Mouse (Mus musculus): ENCODE data around the gene Klhdc8a.
A peak's percentile ranks its signal among the peaks of the same experiment; 100 is the strongest.
"Not testable (repeated sequence)": the region's sequence is repeated elsewhere in the genome, so short reads cannot be mapped to it uniquely, and the experiment has no call there.

The Klhdc8a gene

DNA sequence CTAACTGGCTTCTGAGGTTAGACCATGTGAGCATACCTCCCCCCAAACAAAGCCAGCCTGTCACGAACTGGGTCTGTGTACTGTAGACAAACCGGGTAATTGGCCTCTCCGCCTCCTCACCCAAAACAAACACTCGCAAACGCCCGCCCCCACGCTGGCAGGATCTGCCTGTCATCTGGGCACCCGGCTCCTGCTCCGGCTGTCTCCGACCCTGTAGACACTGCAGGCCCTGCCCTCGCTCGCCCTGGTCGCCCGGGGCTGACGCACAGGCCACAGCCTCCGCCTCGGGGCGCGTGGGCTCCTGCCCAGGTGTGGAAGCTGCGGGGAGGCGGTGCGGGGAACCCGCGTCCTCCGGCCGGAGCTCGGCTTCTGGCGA lies at the start of gene Klhdc8a:
Klhdc8a (plus strand) TSS at position 202 of the 376 bp plus-strand sequence.
- peak; percentile 65 to 79 for DNase-seq

DNA sequence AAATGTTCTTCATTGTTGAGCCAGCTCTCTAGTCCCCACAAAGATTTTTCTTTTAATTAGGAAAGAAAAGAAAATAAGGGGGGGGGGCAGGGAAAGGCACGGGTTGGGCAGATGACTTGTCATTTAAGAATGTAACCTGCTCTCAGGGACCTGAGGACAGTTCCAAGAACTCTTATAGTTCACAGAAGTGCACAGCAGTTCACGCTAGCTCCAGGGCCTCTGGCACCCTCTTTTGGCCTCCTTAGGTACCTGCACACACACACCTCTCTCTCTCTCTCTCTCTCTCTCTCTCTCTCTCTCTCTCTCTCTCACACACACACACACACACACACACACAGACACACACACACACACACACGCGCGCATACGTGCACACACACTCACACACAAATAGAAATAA lies 44.0 kb upstream of the Klhdc8a start:
- peak in 1 of 2 experiments; percentile 19 for DNase-seq

DNA sequence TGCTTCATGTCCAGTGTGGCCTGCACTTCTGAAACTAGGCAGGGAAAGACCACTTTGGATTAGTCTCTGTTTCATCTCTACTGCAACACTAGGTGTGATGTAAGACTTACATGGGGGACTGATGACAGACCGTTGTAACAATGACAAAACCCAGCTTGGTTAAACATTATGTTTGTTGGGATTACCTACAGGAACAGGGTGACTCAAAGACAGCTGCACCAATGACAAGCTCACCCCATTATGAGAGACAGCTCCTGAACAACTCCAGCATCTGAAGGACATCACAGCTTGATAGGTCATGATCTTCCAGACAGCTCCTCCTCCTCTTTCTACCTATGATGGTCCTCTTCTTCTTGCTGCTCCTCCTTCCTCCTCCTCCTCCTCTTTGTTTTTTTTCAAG lies 38.1 kb upstream of the Klhdc8a start:
- no peak for DNase-seq

DNA sequence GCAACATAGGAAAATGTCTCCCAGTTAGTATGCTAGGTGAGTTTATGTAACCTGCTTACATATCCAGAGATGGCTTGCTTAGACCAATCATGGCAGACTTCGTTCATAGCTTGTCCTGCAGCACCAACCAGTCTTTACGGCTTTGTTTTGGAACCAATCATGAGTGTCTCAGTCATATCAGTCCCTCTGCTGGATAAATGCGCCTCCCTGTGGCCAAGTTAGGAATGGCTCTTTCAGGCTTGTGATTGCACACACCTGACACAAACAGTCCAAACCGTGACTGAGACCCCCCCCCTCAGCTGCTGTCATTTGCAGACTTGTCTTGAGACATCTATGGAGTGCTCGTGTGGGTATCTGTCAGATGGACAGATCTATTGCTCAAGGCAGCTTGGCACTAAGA lies 37.4 kb upstream of the Klhdc8a start:
- DNase-seq: peak in 1 of 2 experiments; percentile 61

DNA sequence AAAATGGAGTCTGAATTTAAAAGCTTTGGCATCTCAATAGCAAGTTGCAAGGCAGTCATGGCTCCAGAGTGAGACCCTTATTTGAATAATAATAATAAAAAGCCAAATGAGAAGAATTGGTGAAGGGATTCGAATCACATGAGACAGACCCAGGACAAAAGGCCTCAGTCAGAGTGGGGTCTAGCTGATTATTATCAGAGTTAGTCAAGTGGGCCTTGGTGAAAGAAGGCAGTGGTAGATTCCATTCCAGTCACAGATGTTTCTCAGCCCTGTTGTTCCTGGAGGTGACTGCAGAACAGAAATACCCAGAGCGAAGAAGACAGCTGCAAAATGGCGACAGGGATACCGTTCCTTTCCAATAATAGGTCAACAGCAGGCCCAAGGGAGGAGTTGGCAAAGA lies 34.8 kb upstream of the Klhdc8a start:
- DNase-seq: no peak

DNA sequence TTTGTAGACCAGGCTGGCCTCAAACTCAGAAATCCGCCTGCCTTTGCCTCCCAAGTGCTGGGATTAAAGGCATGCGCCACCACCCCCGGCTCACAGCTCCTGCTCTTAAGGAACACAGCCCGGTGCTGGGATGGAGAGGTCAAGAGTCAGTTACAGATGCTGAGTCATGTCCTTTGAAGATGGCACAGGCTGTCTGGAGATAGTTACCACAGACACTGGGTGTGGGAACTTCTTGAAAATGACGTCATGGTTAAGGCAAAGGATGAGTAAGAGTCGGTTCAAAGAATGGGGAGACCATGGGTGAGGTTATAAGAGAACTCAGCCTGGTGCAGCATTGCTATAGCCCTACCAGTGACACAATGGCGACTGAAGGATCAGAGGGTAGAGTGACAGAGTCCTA lies 33.8 kb upstream of the Klhdc8a start:
- no peak for DNase-seq

DNA sequence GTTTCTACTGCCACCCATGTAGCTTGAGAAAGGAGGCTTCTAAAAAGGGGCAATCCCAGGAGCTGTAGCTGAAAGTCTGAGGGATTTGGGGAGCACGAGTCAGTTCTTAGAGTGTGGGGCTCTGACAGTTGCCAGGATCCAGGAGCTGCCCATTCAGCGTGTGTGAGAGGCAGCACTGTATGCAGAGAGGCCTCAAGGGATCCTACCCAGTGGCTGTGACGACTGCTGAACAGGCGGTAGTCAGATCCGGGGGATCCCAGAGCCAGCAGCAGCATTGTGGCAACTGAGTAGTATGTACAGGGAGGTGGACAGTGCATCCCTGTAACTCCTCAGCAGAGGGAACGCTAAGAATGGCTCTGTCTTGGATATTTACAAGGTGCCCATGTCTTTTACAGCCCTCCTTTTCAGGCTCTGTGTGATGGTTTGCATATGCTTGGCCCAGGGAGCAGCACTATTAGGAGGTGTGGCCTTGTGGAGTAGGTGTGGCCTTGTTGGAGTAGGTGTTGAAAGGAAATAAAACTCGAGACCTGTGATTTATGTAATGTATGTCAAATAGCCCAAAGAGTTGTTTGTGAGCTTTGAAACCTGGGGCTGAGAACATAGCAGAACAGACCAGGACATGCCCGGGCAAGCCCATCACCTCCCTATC lies 33.1 kb upstream of the Klhdc8a start:
- no peak for DNase-seq

DNA sequence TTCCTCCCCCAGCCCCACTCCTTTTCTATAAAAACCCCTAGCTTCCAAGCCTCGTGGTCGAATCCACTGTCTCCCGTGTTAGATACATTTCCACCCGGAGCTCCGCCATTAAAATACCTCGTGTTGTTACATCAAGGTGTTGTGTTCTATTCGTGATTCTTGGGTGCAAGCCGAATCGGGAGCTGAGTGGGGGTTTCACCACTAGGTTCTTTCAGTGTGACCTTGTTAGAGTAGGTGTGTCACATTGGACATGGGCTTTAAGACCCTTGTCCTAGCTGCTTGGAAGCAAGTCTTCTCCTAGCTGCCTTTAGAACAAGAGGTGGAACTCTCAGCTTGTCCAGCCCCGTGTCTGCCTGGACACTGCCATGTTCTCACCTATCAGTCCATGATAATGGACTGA lies 32.5 kb upstream of the Klhdc8a start:
- DNase-seq: no peak

DNA sequence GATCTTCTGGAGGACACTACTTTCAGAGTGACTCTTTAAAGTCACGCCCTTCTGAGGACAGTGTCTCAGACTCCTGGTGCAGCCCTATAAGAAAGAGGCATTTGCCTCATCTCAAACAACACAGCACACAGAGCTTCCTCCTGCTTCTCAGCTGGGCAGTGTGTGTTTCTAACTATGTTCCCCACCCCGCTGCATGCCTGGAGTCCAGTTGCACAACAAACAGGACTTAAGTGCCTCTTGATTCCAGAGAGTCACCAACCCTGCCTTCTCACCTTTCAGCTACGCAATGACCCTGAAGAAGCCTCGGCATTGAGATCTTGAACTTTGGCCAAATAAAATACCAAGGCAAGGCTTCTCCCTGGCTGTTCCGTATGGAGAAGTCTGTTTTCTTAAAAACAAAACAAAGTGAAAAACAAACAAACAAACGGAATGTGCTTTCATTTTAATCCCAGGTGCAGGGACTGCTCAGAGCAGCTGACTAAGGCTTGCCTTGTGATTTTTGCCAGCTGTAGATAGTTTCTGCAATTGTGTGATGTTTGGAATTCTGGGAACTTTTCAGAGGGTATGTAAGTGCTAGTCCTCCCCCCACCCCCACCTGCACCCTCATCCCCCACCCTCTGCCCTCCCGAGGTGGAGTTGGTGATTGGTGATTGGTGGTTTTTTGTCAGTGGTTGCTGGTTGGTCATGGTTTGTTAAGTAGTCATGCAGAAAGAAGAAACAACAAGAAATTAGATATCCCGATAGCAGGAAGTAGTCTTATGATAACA lies 31.5 kb upstream of the Klhdc8a start:
- DNase-seq: peak; percentile 38 to 62

DNA sequence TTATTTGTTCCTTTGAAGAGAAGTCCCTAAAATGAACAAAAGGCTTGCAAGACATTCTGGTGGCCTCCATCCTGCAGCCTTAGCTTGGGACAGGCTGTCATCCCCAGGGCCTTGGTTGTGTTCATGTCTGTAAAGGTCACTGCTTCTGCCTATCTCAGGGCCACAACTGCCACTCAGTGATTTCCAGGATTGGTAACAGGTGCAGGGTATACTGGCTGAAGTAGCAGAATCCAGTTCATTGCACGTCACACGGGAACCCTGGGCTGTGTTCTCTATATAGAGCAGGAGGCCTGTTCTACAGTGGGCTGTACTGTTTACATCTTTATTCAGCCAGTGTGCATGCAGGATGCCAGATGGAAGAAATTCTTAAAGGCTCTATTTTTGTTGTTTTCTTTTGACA lies 30.5 kb upstream of the Klhdc8a start:
- DNase-seq: no peak

DNA sequence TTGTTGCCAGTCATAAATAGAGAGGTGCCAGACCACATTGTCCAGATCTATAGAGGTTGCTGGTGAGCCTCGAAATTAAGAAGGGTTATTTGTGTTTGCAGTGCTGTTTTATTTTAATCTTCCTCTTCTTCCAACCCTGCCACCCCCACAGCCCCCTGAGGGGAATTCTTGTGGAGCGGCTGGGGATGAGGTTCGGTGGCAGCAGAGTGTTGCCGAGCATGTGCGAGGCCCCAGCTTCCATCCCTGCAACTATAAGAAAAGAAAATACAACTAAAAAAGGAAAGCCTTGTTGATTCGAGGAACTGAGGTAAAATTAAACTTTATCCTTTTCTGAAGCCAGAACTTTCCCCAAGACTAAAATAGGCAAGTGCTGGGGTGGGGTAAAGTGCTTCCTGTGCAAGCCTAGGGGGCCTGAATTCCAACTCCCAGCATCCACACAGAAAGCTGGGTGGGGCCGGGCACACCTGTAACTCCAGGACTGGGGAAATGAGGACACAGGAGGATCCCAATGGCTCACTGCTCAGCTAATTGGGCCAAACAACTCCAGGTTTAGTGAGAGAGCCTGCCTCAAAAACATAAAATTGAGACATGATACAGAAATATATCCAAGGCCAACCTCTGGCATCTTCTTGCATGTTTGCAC lies 29.9 kb upstream of the Klhdc8a start:
- DNase-seq: no peak

DNA sequence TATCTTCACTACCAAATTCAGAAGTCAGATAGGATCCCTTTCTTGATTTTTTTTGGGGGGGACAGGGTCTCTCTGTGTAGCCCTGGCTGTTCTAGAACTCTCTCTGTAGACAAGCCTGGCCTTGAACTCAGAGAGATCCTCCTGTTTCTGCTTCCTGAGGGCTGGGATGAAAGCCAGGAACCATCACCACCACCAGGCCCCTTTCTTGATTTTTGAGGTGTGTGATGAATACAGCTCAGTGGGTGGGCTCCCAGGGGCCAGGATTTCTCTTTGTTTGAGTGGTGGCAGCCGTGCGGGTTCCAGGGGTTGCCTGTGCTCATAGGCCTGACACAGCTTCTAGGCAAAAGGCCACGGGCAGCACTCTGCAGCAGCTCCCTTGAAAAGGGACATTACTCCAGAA lies 27.2 kb upstream of the Klhdc8a start:
- no peak for DNase-seq

DNA sequence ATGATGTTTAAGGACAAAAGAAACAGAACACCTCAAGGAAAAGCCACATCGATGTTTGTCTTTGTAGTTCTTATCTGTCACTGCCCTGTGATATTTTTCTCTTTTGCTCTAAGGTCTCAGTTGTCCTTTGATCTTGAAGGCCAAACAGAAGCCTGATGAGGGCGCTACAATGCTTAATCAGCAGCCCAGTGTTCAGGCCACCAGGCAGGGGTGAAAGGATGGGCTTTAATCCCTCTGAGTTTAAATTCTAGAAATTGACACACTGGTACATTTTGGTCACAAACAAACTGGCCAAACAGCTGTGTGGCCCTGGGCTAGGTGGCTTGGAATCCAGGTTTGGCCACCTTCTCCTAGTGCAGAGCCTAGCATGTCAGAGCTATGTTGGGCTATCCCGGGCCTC lies 21.7 kb upstream of the Klhdc8a start:
- no peak for DNase-seq

DNA sequence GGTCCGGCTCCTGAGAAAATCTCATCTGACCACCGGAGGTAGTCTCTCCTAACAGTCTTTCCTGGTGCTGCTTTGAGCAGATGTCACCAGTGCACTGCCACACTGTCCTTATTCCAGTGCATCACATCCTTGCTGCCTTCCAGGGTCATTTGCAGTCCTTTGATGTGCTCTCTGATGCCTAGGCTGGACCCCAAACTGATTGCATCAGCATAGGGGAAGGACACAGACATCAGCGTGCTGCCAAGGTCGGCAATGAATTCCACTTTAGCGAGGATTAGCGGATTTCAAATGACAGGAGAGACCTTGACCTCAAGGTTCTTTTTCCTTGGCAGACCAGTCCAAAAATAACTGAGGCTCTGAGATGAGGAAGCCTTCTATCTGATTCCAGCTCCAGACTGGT lies 21.3 kb upstream of the Klhdc8a start:
- DNase-seq: no peak

DNA sequence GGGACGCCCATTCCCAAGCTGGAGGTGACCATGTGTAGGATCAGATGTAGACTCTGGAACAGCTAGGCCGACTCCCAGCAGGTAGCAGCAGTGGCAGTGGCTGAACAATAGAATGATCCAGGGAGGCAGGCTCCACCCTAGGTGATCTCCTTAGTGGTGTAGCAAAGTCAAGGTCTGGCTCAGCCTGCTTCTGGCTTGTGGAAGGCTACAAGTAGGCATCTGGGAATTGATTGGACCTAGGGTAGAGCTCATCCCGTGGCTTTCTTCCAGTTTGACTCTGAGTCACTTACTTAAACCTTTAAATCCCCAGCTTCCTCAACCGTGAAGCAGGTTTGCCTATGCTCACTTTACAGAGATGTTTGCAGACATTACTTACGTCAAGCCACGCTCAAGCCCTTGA lies 17.8 kb upstream of the Klhdc8a start:
- not testable (repeated sequence) for DNase-seq

DNA sequence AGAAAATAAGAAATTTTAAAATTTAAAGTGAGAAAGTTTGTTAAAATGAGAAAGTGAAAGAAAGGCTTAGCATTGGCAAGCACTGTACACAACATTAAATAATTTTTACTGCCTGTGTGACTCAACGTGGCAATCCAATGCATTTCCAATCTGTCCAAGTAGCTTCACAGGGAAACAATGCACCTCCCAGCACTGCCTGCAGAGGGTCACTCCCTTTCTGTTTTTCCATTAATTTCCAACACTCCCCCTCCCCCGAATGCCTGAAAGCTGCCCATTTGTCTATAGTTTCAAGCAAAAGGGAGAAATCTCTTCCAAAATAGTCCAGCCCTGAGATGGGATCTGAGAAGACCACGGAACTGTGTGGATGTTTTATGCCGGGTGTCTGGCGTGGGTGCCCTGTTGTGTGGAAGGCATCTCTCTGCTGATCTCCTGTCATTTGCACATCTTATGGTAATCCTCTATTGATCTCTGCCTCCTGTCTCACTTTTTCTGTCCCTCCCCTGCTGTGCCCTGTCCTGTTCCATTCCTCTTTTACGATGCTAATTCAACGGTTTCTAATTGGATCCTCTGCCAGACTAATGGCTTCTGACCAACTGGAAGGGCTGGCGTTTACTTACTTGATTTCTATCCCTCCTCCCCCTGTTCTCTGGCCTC lies 16.8 kb upstream of the Klhdc8a start:
- DNase-seq: no peak

DNA sequence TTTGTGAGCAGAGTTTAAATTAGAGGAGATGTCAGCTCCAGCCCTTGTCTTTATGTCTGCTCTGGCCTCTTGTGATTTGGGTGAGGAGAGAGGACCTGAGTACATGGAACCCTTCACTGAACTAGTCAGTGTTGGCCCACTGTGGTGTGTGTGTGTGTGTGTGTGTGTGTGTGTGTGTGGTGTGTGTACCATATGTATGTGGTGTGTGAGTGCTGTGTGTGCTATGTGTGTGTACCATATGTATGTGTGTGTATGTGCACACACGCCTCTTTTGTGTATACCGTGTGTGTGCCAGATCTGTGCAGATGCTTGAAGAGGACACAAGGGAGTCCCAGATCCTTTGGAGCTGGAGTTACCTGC lies 16.3 kb upstream of the Klhdc8a start:
- no peak for DNase-seq

DNA sequence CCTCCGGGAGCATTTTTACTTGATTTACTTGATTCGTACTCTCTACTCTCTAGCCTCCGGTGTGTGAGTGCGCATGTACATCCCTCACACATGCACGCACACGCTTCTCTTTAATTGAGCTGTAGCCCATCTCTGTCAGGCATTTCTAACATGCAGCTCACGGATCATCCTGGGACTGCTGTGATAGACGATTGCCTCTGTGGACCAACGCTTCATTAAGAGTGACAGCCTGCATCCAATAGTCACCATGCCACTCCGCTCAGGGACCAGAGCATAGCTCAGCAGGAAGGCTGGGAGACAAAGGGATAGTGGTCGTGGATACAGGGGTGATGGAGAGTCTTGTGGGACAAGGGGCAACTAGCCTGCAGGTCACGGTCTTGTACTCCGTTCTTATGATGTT lies 15.4 kb upstream of the Klhdc8a start:
- DNase-seq: no peak

DNA sequence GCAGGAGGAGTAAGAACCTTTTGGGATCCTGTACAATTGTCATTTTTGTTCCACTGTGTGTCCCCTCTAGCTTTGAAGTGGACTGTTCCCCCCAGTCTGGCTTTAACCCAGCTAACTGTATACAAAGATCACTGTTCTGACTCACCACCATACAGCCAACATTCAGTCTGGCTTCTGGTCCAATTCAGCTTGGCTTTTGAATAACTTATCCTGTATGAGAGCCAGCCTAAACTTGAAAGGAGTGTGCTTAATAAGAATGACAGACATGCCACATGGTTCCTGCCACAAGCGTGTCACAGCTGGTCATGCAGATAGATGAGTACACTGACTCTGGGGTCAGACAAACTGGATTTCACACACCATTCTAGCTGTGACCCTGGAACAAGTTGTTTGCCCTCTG lies 11.7 kb upstream of the Klhdc8a start:
- DNase-seq: no peak

DNA sequence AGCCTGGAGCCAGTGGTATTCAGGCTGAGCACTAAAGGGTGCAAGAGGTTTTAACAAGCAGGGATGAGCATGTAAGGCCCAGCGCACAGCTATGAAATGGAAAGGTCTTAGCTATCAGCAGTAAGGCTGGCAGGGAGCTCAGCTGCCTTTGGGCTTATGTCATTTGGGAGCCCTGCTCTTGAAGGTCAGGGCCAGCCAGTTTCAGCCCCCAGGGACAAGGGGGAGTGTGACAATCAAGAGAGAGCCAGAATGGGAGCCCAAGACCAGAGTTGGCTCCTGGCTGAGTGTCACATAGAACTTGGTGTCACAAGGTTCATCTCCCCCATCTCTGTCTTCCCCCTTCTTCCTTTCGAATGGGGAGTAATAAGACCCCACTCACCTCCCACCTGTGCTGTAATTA lies 11.0 kb upstream of the Klhdc8a start:
- no peak for DNase-seq

DNA sequence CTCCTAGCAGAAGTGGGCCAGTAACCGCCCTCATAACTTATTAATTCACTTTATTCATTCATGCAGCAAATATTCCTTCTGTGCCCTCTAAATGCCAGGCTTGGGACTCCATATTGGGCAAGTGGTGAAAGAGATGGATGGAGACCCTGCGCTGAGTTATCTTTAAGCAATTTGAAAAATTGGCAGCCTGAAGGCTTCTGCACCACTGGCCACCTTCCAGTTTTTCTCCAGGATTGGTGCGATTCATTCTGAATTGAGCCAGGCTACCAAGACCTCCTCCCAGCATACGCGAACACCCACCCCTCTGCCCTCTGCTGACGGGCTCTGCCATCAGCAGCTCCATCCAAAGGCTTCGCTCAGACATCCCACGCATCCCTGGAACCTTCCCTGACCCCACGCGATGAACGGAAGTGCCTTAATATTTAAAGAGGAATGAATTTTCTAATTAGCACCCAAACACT lies 10.4 kb upstream of the Klhdc8a start:
- DNase-seq: no peak

DNA sequence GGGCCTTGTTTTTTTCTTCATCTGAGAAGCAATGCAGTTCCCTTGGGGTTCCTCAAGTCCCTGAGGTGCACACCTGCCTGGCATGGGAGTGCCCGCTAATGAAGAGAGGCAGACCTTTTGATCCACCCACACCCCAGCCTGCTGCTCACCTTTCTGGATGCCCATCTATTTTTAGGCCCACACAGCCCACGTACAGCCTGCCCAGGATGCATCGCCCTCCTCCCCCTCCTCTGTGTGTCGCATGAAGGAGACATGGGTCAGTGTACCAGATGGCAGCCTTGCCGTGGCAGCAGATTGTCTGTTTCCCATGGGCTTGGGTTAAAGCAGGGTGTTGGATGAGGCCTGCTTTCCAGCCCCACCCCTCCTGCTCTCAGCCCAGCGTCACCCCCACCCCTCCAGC lies 8.5 kb upstream of the Klhdc8a start:
- DNase-seq: no peak

DNA sequence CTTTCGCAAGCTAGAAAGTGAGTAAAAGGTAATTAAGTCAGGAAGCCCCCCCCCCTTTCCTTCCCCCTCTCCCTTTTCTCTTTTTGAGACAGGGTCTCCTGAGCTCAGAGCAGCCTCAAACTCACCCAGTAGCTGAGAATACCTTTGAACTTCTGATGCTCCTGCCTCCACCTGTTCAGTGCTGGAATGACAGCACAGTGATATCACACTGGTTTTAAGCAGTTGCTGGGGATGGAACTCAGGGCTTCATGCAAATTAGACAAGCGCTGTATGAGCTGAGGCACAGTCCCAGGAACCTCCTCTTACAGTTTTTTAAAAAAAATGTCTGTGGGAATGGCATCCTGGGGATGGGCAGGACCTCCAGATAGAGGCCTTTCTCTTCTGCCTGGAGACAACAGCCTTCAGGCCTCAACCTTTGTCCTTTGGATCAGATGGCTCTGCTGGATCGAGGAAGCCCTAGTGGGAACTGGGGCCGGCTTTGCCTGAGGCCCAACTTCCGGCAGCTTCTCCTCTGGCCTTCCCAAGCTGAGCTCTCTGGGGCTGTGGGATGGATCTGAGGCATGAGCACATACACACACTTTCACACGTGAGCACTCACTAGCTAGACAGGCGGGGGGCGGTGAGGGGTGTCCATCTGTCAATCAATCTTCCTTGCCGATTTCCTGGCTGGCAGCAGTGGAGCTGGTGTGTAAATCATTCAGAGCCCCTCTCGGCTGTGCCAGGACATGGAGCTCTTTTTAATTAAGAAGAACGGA lies 7.3 kb upstream of the Klhdc8a start:
- peak in 1 of 2 experiments; percentile 47 for DNase-seq

Data from kidney, postnatal 36 days (tissue).